Mouse (Mus musculus) left cerebral cortex, postnatal 36 days (tissue): Measurements from ENCODE around the gene Tcf23. TPM values are rescaled to one million over a fixed set of nuclear protein-coding genes. Genes with fewer than 3 reads are reported as not detected.
A peak's percentile ranks its signal among the peaks of the same experiment; 100 is the strongest.

Experiments
- DNase-seq, 2 experiments: peaks; one replicate each; pipeline ENCODE4 v3.0.0; 2021 to 2022; ENCODE audit warnings: low spot score in 2 of 2, mixed read lengths in 1 of 2
- intact Hi-C: fragments of 180-260 bp; cut with DNase I; formaldehyde crosslinking; loops from one replicate; pipeline ENCODE4 v1.15.1; 2025
- total RNA-seq, 2 experiments: library from RNA; stranded (reverse); gene quantifications; 2 replicates each; pipeline ENCODE4 v1.2.3; 2021

The Tcf23 gene
- total RNA-seq, 2 experiments from 2014 or later, result 0.15 to 0.27 TPM

DNA sequence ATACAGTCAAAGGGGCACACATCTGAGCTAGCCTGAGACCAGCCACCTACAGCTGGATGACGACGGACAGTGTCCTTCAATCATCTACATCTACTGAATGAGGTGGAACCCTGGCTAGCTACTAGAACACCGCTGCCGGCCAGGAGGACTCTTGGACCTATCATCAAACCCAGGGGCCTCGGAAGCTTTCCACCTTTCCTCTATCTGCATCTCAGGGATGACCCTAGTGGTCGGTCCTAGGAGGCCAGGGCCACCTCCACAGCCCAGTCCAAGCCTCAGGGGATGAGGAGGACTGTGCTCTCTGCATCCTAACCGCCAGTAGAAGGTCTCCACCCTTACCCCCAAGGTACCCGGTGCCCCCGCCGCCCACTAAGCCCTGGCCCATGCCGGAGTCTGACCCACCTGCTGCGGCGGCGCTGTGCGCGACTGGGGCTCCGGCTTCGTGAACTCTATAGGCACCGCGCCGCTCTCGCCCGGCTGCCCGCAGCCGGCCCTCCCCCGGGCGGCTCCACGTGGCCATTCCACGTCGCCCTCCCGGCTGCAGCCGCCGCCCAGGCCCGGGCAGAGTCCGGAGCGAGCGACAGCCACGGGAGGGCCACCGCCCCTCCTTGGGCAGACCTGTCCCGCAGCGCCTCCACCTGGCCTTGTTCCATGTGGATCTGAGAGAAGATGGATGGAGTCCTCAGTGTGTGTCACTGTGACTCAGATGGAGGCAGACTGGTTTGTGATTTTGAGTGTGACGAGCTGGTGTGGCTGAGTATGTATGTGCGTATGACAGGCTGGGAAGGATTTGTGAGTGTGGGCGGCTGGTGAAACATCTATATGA, 23.3 kb upstream of the Tcf23 start, which contains the start of gene Cgref1:
Cgref1 (minus strand) TSS at position 636 of the 826 bp plus-strand sequence.
- peak; percentile 77 to 80 for DNase-seq
- intact Hi-C loops, result no loop called here

DNA sequence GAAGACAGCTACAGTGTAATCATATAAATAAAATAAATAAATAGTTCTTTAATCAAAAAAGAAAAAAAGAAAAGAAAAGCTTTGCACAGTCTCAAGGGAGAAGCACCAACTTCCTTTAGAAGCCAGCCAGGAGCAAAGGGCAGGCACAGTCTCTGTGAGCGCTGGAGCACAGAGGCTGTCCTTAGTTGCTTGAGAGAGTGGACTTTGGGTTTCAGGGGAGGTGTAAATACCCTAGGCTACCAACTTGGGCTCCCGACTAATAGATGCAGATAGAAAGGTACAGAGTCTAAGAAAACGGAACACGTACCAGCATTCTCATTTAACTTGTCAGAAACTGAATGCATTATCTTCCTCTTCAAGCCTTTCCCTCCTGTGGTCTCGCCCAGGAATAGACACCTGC, 19.8 kb upstream of the Tcf23 start:
- DNase-seq, result no peak
- intact Hi-C loops, result no loop called here

DNA sequence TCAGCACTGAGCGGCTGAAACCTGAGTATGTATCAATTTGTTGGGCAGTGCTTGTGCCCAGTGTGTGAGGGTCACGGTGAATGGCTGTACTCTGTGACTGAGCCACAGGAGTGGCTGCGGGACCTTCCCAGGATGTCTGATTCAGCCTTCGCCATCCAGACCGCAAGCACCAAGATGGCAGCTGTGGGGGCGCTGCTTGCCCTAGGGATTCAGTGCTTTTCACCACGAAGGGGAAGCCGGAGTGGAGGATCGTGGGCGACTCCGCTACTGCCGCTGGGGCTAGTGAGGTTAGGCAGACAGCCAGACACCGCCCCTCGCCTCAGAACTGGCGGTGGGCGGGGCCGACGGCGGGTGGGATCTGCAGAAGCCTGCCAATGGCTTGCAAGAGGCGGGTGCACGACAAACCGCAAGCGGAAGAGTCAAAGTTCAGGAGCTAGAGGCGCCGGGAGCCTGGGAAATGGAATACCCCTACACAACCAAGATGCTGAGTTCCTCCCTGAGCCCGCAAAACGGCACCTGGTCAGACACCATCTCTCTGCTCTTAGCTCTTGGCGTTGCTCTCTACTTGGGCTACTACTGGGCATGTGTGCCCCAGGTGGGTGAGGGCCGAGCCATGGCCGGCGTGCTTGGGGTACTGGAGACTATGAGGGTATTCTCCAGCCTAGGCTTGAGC, 18.7 kb upstream of the Tcf23 start:
- intact Hi-C loops, result loop anchor here (10.0 kb wide), 1 partner anchor 245 kb away; the partner anchor contains the start of genes Eif2b4 and Snx17
- DNase-seq, result peak; percentile 90 to 91

DNA sequence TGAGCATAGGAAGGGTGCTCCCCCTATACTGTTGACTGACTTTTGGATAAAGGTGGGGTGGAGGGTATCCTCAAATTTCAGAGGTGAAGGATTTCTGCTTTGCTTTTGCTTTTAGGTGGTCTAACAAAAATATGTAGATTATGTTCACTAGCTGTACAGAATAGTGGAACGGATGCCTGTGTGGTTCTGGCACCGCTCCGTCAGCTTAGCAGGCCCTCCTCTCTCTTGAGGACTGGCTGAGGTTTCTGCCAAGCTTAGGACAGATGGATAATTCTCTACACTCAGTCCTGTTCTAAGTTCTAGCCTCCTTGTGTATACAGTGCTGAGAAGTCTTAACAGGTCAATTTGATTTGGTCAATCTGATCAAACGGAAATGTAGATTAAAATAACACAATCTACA, 18.0 kb upstream of the Tcf23 start:
- intact Hi-C loops, result loop anchor here (10.0 kb wide), 1 partner anchor 244 kb away; the partner anchor contains the start of genes Eif2b4 and Snx17

GRCm38 (mm10) chr5:30950922-30951321, 17.5 kb upstream of the Tcf23 start:
- intact Hi-C loops, result loop anchor here (10.0 kb wide), 1 partner anchor 244 kb away; the partner anchor contains the start of genes Eif2b4 and Snx17
- no peak for DNase-seq

More for the DNA sequence above, 18.0 kb upstream of the Tcf23 start:
- DNase-seq, result no peak

DNA sequence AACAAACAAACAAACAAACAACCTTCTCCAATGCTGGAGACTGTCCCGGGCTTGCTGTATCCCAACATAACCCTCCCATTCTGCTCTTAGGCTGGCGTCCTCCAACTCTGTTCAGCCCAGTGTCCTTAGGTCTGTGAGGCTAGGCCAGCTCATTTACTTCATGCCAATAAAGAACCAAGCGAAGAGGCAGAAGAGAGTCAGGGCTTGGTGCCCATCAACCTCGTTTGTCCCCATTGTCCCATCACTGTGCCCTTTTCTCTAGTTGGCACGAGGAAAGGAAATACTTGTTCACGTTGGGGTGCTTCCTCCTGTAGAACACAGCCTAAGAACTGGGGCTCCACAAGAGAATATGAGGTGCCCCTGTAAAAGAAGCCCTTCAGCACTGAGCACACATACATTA, 16.8 kb upstream of the Tcf23 start:
- DNase-seq, result no peak
- intact Hi-C loops, result loop anchor here (10.0 kb wide), 1 partner anchor 243 kb away; the partner anchor contains the start of genes Eif2b4 and Snx17

DNA sequence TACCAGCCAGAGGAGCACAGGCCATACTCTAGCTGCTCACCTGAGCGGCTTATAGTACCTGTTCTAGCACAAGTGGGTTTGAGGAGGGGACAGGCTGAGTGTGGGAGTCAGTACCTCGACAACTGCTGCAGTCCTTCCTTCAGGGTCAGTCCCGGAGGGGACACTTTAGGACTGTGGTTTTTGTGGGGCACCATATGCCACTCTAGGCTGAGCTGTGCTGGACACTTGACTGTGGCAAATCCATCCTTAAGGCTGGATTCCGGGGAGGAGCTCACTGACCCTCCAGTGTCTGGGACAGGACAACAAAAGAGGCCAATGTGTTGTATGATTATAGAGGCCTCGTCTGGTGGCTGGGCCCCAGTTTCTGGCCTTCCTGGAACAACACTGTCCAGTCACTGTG, 15.9 kb upstream of the Tcf23 start:
- intact Hi-C loops, result loop anchor here (10.0 kb wide), 1 partner anchor 242 kb away; the partner anchor contains the start of genes Eif2b4 and Snx17

DNA sequence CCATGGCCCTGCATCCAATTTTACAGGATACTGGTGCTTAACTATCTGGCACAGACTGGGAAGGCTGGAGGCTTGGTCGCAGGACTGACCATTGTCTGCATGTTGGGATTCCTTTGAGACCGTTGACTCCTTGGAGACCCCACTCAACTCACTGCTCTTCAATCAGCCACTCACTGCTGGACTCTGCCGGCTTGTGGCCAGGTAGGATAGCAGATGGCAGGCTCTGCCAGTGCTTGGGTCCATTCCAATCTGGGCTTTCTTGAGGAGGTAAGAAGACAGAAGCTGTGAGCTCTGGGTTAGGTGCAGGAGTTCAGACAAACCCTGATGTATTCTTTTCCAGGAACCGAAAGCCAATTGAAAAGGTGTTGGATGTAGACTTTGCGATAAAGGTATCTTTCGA, 14.4 kb upstream of the Tcf23 start:
- intact Hi-C loops, result loop anchor here (10.0 kb wide), 1 partner anchor 241 kb away; the partner anchor contains the start of genes Eif2b4 and Snx17

More for the DNA sequence above, 15.9 kb upstream of the Tcf23 start:
- DNase-seq, result no peak

GRCm38 (mm10) chr5:30954556-30954955, 13.9 kb upstream of the Tcf23 start:
- intact Hi-C loops, result loop anchor here (10.0 kb wide), 1 partner anchor 240 kb away; the partner anchor contains the start of genes Eif2b4 and Snx17
- DNase-seq, result no peak

More for the DNA sequence above, 14.4 kb upstream of the Tcf23 start:
- DNase-seq, result no peak

GRCm38 (mm10) chr5:30955751-30956150, 12.7 kb upstream of the Tcf23 start:
- DNase-seq, result no peak
- intact Hi-C loops, result loop anchor here (10.0 kb wide), 1 partner anchor 239 kb away; the partner anchor contains the start of genes Eif2b4 and Snx17

GRCm38 (mm10) chr5:30957891-30958290, 10.6 kb upstream of the Tcf23 start:
- DNase-seq, result no peak
- intact Hi-C loops, result loop anchor here (10.0 kb wide), 1 partner anchor 237 kb away; the partner anchor contains the start of genes Eif2b4 and Snx17

- intact Hi-C loops, result loop anchor here (10.0 kb wide), 1 partner anchor 235 kb away; the partner anchor contains the start of genes Eif2b4 and Snx17
- DNase-seq, result no peak
Measured at GRCm38 (mm10) chr5:30959198-30959854, 9.1 kb upstream of the Tcf23 start.

- intact Hi-C loops, result loop anchor here (5.0 to 10.0 kb wide), 2 partner anchors 87 to 235 kb away; partner anchors contain the start of genes Atraid, Eif2b4, Slc5a6 and Snx17
- DNase-seq, result peak; percentile 99
Measured at GRCm38 (mm10) chr5:30959966-30960501, 8.4 kb upstream of the Tcf23 start, which contains the start of gene Preb. TSS of gene Preb (minus strand) at chr5:30960361.

GRCm38 (mm10) chr5:30960814-30961213, 7.6 kb upstream of the Tcf23 start:
- no peak for DNase-seq
- intact Hi-C loops, result loop anchor here (5.0 kb wide), 1 partner anchor 86 kb away; the partner anchor contains the start of genes Atraid and Slc5a6

- intact Hi-C loops, result loop anchor here (5.0 kb wide), 1 partner anchor 85 kb away; the partner anchor contains the start of genes Atraid and Slc5a6
- DNase-seq, result no peak
Measured at GRCm38 (mm10) chr5:30961545-30962505, 6.6 kb upstream of the Tcf23 start.

GRCm38 (mm10) chr5:30963916-30964315, 4.5 kb upstream of the Tcf23 start:
- intact Hi-C loops, result loop anchor here (5.0 kb wide), 1 partner anchor 83 kb away; the partner anchor contains the start of genes Atraid and Slc5a6

DNA sequence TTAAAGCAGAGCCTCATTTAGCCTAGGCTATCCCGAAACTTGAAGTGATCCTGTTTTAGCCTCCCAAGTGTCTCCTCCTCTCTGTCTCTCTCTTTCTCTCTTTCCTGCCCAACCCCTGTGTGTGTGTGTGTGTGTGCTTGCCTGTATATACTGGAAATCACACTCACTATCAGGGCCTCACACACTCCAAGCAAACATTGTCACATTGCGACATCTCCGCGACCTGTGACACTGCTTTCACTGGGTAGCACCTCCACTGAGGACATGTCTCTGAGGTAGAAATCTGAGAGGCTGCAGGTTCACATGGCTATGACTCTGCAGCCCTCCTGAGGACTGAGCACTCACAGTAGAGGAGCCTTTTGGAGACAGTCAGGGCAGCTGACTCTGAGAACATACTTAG, 2.3 kb upstream of the Tcf23 start:
- intact Hi-C loops, result loop anchor here (5.0 kb wide), 1 partner anchor 36 kb away; no protein-coding TSS in a partner anchor
- no peak for DNase-seq

More at GRCm38 (mm10) chr5:30963916-30964315, 4.5 kb upstream of the Tcf23 start:
- DNase-seq, result no peak
